Mouse (Mus musculus) intestine, postnatal 0 days (tissue): ENCODE measurements at regions not wholly inside any gene's neighbourhood (a gene's known extent, or its start where the extent isn't known, plus 50 kb on each side); places are given as distances from the start of the nearest gene placed in this dataset.
A peak's percentile ranks its signal among the peaks of the same experiment; 100 is the strongest.

Experiments
- ATAC-seq: fragments of 200-750 bp; cut with Nextera tagmentation; 2 replicates; pipeline ENCODE4 v1.8.0; 2017; ENCODE audit warnings: mild to moderate bottlenecking, moderate TSS enrichment, moderate library complexity
- H3K27ac ChIP-seq: fragments of 300-500 bp; sonication (generic); 2 replicates; pipeline ENCODE4 v1.5.1; 2014; ENCODE audit warnings: mild to moderate bottlenecking, low read depth, low read length, moderate library complexity
- H3K27me3 ChIP-seq: fragments of 300-500 bp; sonication (generic); replicated peaks from 2 replicates; pipeline ENCODE4 v1.6.1; 2014; ENCODE audit warnings: low read length, mixed read lengths; ENCODE audit not compliant: control insufficient read depth, insufficient read depth
- H3K36me3 ChIP-seq: fragments of 300-500 bp; sonication (generic); 2 replicates; pipeline ENCODE4 v1.6.1; 2014; ENCODE audit warnings: mild to moderate bottlenecking, moderate library complexity; ENCODE audit not compliant: control insufficient read depth, insufficient read depth
- H3K4me1 ChIP-seq: fragments of 300-500 bp; sonication (generic); replicated peaks from 2 replicates; pipeline ENCODE4 v1.6.1; 2014; ENCODE audit warnings: antibody characterized with exemption, low read length, mixed read lengths; ENCODE audit not compliant: control insufficient read depth, insufficient read depth
- H3K4me2 ChIP-seq: fragments of 300-500 bp; sonication (generic); replicated peaks from 2 replicates; pipeline ENCODE4 v1.6.1; 2014; ENCODE audit warnings: low read depth, mild to moderate bottlenecking, moderate library complexity
- H3K4me3 ChIP-seq: fragments of 300-500 bp; sonication (generic); 2 replicates; pipeline ENCODE4 v1.5.1; 2014; ENCODE audit warnings: low read depth, low read length
- H3K9ac ChIP-seq: fragments of 300-500 bp; sonication (generic); 2 replicates; pipeline ENCODE4 v1.6.1; 2014; ENCODE audit warnings: mild to moderate bottlenecking, low read depth, low read length
- H3K9me3 ChIP-seq: fragments of 300-500 bp; sonication (generic); 2 replicates; pipeline ENCODE4 v1.6.1; 2016; ENCODE audit warnings: mixed run types; ENCODE audit not compliant: control insufficient read depth
- CTCF ChIP-seq: sonication (generic); IDR thresholded peaks from 2 replicates; pipeline ENCODE4 v1.5.1; 2016; ENCODE audit warnings: low read depth, mild to moderate bottlenecking, control low read depth, antibody characterized with exemption, moderate library complexity
- WGBS: fragments of 180-500 bp; shearing (Covaris S2); extraction: QIAGEN DNeasy Blood & Tissue Kit; methylation state at CpG from one replicate; pipeline ENCODE4 v1.1.7; 2014; 5-methylcytosine and 5-hydroxymethylcytosine counted together

DNA sequence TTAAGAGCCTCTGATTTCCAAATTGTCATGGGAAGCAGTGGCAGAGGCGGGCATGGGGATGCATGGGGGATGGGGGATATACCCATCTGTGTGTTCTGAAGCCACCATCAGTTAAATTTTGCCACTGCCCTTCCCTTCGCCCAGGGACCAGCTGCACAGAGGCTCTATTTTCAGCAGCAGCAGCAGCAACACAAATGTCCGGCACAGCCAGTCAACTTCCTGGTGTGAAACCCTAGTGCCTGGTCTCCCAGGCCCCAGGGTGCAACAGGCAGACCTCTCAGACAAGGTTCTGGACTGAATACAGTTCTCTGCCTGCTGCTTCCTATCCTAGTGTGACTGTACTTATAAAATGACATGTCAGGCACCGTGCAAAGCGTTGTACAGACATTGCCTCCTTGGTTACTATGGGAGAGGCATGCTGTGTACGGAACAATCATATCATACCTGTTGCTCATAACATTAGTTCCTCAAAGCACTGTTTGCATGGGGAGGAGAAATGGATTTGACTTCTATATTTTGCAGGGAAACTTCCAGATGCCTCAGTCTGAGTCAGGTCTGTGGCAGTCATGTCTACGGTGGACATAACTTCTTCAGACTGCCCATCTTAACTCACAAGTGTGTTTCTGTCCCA is 104.8 kb upstream of the Vps8 start:
- Histone ChIP-seq H3K9ac (no peak overlapping the region), H3K4me3 (no peak overlapping the region), H3K9me3 (no peaks in the 10 kb centered on the region), H3K36me3 (no peaks in the 10 kb centered on the region), H3K27ac (no peak overlapping the region), H3K4me1 (no peaks in the 10 kb centered on the region), H3K4me2 (no peak overlapping the region), H3K27me3 (no peaks in the 10 kb centered on the region)
- 78% methylated on average over 7 of the region's 7 CpGs for WGBS
- ATAC-seq = no peak
- no peak for TF ChIP-seq CTCF

DNA sequence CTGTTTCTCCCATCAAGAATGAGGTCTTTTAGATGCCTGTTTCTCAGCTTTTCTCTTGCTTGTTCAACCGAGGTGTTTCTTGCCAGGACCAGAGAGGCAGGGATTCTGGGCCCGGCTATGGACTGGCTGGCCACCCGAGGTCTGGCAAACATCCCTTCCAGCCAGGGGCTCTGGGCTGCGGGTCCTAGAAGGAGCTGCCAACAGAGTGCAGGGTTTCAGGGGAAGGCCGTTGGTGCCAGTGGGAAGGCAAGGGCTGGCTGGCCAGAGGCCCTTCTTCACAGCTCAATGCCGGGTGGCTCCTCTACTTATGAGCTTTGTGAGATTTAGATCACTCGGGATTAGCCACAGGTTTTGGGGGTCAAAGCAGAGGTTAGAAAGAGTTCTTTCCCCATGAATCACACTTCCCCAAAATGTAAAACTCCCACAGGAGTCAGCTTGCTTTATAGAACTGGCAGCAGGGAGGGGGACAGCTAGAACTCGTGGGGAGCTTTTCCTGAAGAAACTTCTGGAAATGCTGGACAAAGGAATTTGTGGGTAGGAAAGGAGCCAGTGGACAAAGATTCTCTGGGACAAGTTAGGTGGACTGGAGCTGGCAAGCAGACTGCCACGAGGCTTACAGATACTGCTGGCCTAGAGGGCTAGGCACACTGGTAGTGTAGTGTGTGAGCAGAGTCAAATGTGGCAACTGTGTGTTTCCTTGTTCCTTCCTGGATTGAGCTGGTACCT is 104.1 kb upstream of the Vps8 start:
- H3K4me1 ChIP-seq = no peaks in the 10 kb centered on the region
- no peaks in the 10 kb centered on the region for H3K9me3 ChIP-seq
- no peak overlapping the region for H3K4me3 ChIP-seq
- TF ChIP-seq CTCF = no peak
- no peak overlapping the region for H3K27ac ChIP-seq
- H3K9ac ChIP-seq = no peak overlapping the region
- H3K27me3 ChIP-seq = no peaks in the 10 kb centered on the region
- ATAC-seq = no peak
- no peaks in the 10 kb centered on the region for H3K36me3 ChIP-seq
- 71% methylated on average over 9 of the region's 9 CpGs for WGBS
- H3K4me2 ChIP-seq = no peak overlapping the region

DNA sequence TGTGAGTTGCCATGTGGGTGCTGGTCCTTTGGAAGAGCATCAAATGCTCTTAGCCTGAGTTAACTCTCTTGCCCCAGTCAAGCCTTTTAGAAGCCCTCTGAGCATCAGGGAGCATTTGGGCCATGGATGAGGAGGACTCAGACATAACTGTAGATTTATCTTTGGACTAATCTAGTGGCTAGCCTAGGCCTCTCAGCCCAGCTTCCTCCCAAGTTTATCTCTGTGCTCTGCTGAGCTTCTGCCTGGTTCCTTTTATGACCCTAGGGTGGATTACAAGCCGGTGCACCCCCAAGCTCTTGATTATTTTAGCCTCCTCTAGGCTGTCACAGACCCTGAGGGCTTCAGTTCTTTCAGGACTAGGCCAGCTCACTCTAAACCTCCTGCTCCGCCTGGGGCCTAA is 102.6 kb upstream of the Vps8 start:
- Histone ChIP-seq H3K27ac (no peak overlapping the region), H3K9me3 (no peaks in the 10 kb centered on the region), H3K36me3 (no peaks in the 10 kb centered on the region), H3K4me3 (no peak overlapping the region), H3K4me2 (no peak overlapping the region), H3K27me3 (no peaks in the 10 kb centered on the region), H3K4me1 (no peaks in the 10 kb centered on the region), H3K9ac (no peak overlapping the region)
- 60% methylated on average over 2 of the region's 2 CpGs for WGBS
- no peak for ATAC-seq
- TF ChIP-seq CTCF = no peak

DNA sequence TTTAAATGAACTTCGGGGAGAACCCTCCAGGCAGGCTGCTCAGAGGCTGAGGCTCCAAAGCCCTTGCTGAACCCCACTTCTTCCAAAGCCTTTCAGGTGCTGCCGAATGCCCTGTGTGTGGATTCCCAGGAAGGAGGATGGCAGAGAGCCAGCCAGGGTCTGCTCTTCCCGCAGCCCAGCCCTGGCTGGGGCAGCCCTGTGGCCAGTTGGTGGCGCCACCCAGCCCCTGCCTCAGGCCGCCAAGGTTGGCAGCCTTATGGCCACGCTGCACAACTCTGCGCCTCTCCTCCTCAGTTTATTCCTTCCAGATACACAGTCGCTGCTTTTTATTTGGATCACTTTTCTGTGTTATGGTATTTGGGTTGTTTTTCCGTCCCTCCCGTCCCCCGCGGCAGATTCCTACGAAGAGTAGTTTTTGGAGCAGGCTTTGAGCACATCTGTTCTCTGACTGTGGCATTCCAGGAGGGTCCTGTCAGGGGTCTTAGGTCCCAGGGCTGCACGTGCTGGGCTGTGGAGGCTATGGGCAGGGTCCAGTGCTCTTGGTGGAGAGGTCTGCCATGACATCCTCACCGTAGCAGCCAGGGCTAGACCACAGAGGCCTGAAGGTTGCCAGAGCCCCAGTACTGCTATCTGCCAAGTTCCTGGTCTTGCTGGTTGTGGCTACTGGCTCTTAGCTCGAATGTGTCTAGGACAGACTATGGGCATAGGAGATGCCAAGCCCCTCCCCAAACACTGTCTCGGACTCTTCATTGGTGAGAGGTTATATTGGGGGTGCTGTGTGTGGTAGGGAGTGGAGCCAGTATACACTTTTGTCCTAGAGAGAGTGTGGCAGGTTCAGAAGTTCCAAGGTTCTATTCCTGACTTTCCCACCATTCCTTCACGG is 101.5 kb upstream of the Vps8 start:
- Histone ChIP-seq H3K27ac (no peak overlapping the region), H3K36me3 (no peaks in the 10 kb centered on the region), H3K9ac (no peak overlapping the region), H3K4me1 (no peaks in the 10 kb centered on the region), H3K27me3 (no peaks in the 10 kb centered on the region), H3K9me3 (no peaks in the 10 kb centered on the region), H3K4me2 (no peak overlapping the region), H3K4me3 (no peak overlapping the region)
- no peak for ATAC-seq
- WGBS = 51% methylated on average over 18 of the region's 18 CpGs
- TF ChIP-seq CTCF = peak; percentile 63

DNA sequence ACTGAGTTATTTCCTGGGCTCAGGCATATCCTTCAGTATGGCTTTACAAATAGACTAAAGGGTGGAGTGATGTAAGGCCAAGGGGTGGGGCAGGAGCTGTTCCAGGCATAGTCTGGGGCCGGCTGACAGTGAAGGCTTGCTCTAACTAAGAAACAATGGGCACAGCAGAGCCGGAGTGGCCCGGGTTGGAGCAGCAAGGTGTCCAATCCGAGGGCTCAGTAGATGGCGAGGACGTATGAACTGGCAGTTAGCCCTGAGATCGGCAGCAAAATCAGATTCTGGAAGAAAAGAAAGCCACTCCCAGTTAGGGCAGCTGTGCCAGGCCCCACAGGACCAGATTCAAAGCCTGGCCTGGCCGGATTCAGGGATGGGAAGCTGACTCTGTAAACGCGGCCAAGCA is 100.5 kb upstream of the Vps8 start:
- no peaks in the 10 kb centered on the region for H3K9me3 ChIP-seq
- no peaks in the 10 kb centered on the region for H3K4me1 ChIP-seq
- no peaks in the 10 kb centered on the region for H3K36me3 ChIP-seq
- H3K4me2 ChIP-seq = 0 out of 2 replicates have a peak overlapping the region, but pooled peaks have one; percentile 17
- no peak overlapping the region for H3K4me3 ChIP-seq
- H3K9ac ChIP-seq = no peak overlapping the region
- 42% methylated on average over 10 of the region's 10 CpGs for WGBS
- no peaks in the 10 kb centered on the region for H3K27me3 ChIP-seq
- ATAC-seq = peak; percentile 65
- TF ChIP-seq CTCF = no peak
- H3K27ac ChIP-seq = no peak overlapping the region

DNA sequence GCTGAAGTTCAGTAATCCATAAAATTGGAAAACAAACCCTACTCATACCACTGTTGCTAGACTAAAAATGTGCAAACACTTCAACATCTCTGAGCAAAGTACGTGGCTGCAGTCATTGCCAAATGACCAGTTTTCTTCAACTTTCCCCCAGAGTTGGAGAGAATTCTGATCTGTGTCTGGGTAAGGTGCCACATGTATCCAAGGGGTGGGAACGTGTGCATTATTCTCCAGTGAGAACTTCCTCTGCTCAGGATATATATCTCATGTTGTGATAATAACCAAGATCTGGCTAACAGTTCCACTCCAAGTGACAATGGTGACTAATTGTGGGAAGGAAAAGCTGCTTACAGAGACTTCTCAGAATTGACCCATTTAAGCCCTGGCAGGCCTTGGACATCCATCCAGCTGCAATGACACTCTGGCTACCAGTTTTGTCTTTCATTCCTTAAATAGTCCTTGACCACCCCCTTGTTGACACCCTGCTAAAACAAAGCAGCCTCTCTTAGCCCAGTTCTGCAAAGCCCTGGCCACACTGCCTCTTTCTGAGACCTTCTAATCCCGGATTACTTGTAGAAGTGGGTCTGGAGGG is 99.4 kb upstream of the Vps8 start:
- H3K4me3 ChIP-seq = no peak overlapping the region
- no peak for ATAC-seq
- H3K36me3 ChIP-seq = no peaks in the 10 kb centered on the region
- WGBS = 79% methylated on average over 3 of the region's 3 CpGs
- no peaks in the 10 kb centered on the region for H3K9me3 ChIP-seq
- TF ChIP-seq CTCF = no peak
- no peaks in the 10 kb centered on the region for H3K4me1 ChIP-seq
- no peaks in the 10 kb centered on the region for H3K27me3 ChIP-seq
- H3K27ac ChIP-seq = no peak overlapping the region
- no peak overlapping the region for H3K4me2 ChIP-seq
- no peak overlapping the region for H3K9ac ChIP-seq
